ENCODE assay signal across 22 mouse cellular contexts in the genomic region with DNA sequence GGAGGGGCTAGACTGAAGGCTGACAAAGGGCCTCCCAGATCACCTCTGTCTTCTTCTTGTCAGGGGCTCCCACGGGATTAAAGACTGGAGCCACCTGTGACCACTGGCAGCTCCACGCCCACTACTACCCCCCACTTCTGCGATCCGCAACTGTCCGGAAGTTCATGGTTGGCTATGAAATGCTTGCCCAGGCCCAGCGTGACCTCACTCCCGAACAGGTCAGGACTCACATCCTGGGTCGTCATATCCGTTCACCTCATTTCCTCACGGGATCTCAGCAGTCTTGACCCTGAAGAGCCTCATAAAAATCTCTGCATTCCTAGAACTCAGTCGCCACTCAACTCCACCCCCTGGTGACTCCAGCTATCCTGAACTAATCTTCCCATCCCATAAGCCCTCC. TPM values are rescaled to one million over a fixed set of nuclear protein-coding genes. Genes with fewer than 3 reads are reported as not detected.
DNase-seq lines count a peak whose midpoint lies in the region; ATAC-seq and TF ChIP-seq lines count a peak whose summit lies in the region.
"Had no signal": no experiment of that assay in that cellular context is flagged by ENCODE, and none has a peak within 500 bp of the region (broad histone marks: within the 10 kb centered on the region; RNA-seq: fewer than 3 reads in every experiment).

No protein-coding gene starts in this region.

- no peak for ATAC-seq in kidney, embryonic 14.5 days (ENCODE audit: low FRiP score, low TSS enrichment)
- ATAC-seq in kidney, postnatal 0 days (replicated peaks; ENCODE audit: low FRiP score, low read depth), result no peak
- ATAC-seq: hindbrain, postnatal 0 days had no signal

- no peak for TF ChIP-seq CTCF in kidney, postnatal 0 days (IDR thresholded peaks at IDR 0.05; ENCODE audit: low read depth)

- peaks cover 28% of the 10 kb centered on the region for H3K4me1 ChIP-seq in kidney, embryonic 14.5 days (ENCODE audit: control insufficient read depth, insufficient read depth, low read length)
- peaks cover 39% of the 10 kb centered on the region for H3K4me1 ChIP-seq in kidney, postnatal 0 days (replicated peaks; ENCODE audit: insufficient read depth, low read length)

- H3K4me2 ChIP-seq in kidney, embryonic 14.5 days (replicated peaks; ENCODE audit: low read depth, low read length), result no peak overlapping the region
- H3K4me2 ChIP-seq in kidney, postnatal 0 days (ENCODE audit: low read length), result no peak overlapping the region
- H3K4me2 ChIP-seq: forebrain, embryonic 12.5 days; heart, embryonic 11.5 days had no signal

- 46% methylated on average over 11 of the region's 11 CpGs for WGBS in kidney, embryonic 14.5 days
- 23% methylated on average over 11 of the region's 11 CpGs for WGBS in kidney, postnatal 0 days

- no peak overlapping the region for H3K9ac ChIP-seq in kidney, embryonic 14.5 days (ENCODE audit: low read depth, low read length)
- H3K9ac ChIP-seq in kidney, postnatal 0 days (ENCODE audit: low read depth, low read length), result no peak overlapping the region
- H3K9ac ChIP-seq: forebrain, embryonic 12.5 days had no signal

- no peak overlapping the region for H3K27ac ChIP-seq in kidney, embryonic 14.5 days (ENCODE audit: low read depth, low read length)
- H3K27ac ChIP-seq in kidney, postnatal 0 days, result 0 out of 2 replicates have a peak overlapping the region, but pooled peaks have one; percentile 44
- H3K27ac ChIP-seq: forebrain, embryonic 12.5 days; limb, embryonic 10.5 days had no signal

- no peak overlapping the region for H3K4me3 ChIP-seq in kidney, embryonic 14.5 days (ENCODE audit: low read length)
- no peak overlapping the region for H3K4me3 ChIP-seq in kidney, postnatal 0 days (replicated peaks; ENCODE audit: low read depth, low read length)
- H3K4me3 ChIP-seq: forebrain, embryonic 12.5 days; limb, embryonic 10.5 days had no signal

- no peaks in the 10 kb centered on the region for H3K9me3 ChIP-seq in kidney, embryonic 14.5 days (ENCODE audit: control insufficient read depth, low read length)
- no peaks in the 10 kb centered on the region for H3K9me3 ChIP-seq in kidney, postnatal 0 days (replicated peaks; ENCODE audit: low read length)
- H3K9me3 ChIP-seq: forebrain, embryonic 12.5 days; limb, embryonic 10.5 days had no signal

- H3K27me3 ChIP-seq in kidney, embryonic 14.5 days (ENCODE audit: control insufficient read depth, insufficient read depth, low read length), result no peaks in the 10 kb centered on the region
- H3K27me3 ChIP-seq in kidney, postnatal 0 days (ENCODE audit: insufficient read depth, low read length), result no peaks in the 10 kb centered on the region

- peak; percentile 47 for DNase-seq in adrenal gland, adult 2 months
- DNase-seq in adrenal gland, adult 18-20 months (ENCODE audit: low spot score in 2 of 2), result no peak
- peak; percentile 75 for DNase-seq in kidney, adult 11 months
- DNase-seq in R1 (ENCODE audit: low read depth, low spot score), result peak; percentile 57
- DNase-seq in kidney, postnatal 0 days (ENCODE audit: low spot score), result peak; percentile 45
- DNase-seq in lung, postnatal 25 days (ENCODE audit: low spot score), result no peak
- DNase-seq in urinary bladder, postnatal 36 days (ENCODE audit: low spot score in 2 of 2), result no peak
- DNase-seq: adrenal gland, postnatal 25 days; gastrocnemius, postnatal 25 days; lung, postnatal 36 days; right cerebral cortex, adult 18-20 months; thymus, adult 2 months had no signal

- H3K36me3 ChIP-seq in kidney, embryonic 14.5 days (ENCODE audit: control insufficient read depth, insufficient read depth, low read length), result peaks cover 7% of the 10 kb centered on the region; the same call in 1 of the 2 replicates
- no peaks in the 10 kb centered on the region for H3K36me3 ChIP-seq in kidney, postnatal 0 days (ENCODE audit: insufficient read depth, low read length)
- H3K36me3 ChIP-seq: forebrain, embryonic 12.5 days had no signal

RNA-seq across cellular contexts. Expression of a gene that starts 2.1 kb away (rescaled TPM):
- total RNA-seq in adrenal gland, adult 2 months (2021), result 10 to 100 TPM; 83.8 to 86.7 TPM
- polyA plus RNA-seq in adrenal gland, adult 2 months (2012; rRNA removed), result 139 and 145 TPM in 2 replicates
- 10 to 100 TPM; 75.2 to 77.2 TPM for total RNA-seq in adrenal gland, adult 18-20 months (2021)
- polyA plus RNA-seq in kidney, embryonic 14.5 days (2014; fragmentation: Nextera tagmentation; extraction: Ambion mirVana), result 80.8 and 92.2 TPM in 2 replicates
- 58.4 and 64.4 TPM in 2 replicates for polyA plus RNA-seq in kidney, postnatal 0 days (2015; fragmentation: Nextera tagmentation; extraction: Ambion mirVana)

RNA-seq across cellular contexts. Expression of a gene that starts 3.0 kb away (rescaled TPM):
- 10 to 100 TPM; 42.9 to 43.3 TPM for total RNA-seq in adrenal gland, adult 2 months (2021)
- polyA plus RNA-seq in adrenal gland, adult 2 months (2012; rRNA removed), result 113 and 117 TPM in 2 replicates
- 10 to 100 TPM; 37.8 to 39.6 TPM for total RNA-seq in adrenal gland, adult 18-20 months (2021)
- 35.0 and 42.1 TPM in 2 replicates for polyA plus RNA-seq in kidney, embryonic 14.5 days (2014; fragmentation: Nextera tagmentation; extraction: Ambion mirVana)
- polyA plus RNA-seq in kidney, postnatal 0 days (2015; fragmentation: Nextera tagmentation; extraction: Ambion mirVana), result 72.1 and 75.2 TPM in 2 replicates

RNA-seq across cellular contexts. Expression of a gene that starts 16.0 kb away (rescaled TPM):
- total RNA-seq in adrenal gland, adult 2 months (2021), result 10 to 100 TPM; 31.1 to 42.7 TPM
- 74.2 and 96.3 TPM in 2 replicates for polyA plus RNA-seq in adrenal gland, adult 2 months (2012; rRNA removed)
- 10 to 100 TPM; 40.1 to 40.4 TPM for total RNA-seq in adrenal gland, adult 18-20 months (2021)
- 36.5 and 42.3 TPM in 2 replicates for polyA plus RNA-seq in kidney, embryonic 14.5 days (2014; fragmentation: Nextera tagmentation; extraction: Ambion mirVana)
- 39.1 and 42.1 TPM in 2 replicates for polyA plus RNA-seq in kidney, postnatal 0 days (2015; fragmentation: Nextera tagmentation; extraction: Ambion mirVana)

RNA-seq across cellular contexts. Expression of a gene that starts 27.1 kb away (rescaled TPM):
- total RNA-seq in adrenal gland, adult 2 months (2021), result not detected
- not detected in 2 replicates for polyA plus RNA-seq in adrenal gland, adult 2 months (2012; rRNA removed)
- not detected for total RNA-seq in adrenal gland, adult 18-20 months (2021)
- polyA plus RNA-seq in kidney, embryonic 14.5 days (2014; fragmentation: Nextera tagmentation; extraction: Ambion mirVana), result 0.12 TPM in 1 of 2 replicates, not detected in the other
- 0.08 and 0.14 TPM in 2 replicates for polyA plus RNA-seq in kidney, postnatal 0 days (2015; fragmentation: Nextera tagmentation; extraction: Ambion mirVana)
- total RNA-seq: adrenal gland, postnatal 25 days; gastrocnemius, postnatal 25 days; hematopoietic stem cell, adult 5-6 weeks; layer of hippocampus, adult 18-20 months; MEL had no signal
- polyA plus RNA-seq: heart, embryonic 11.5 days; limb, embryonic 10.5 days; liver, embryonic 16.5 days; stomach, embryonic 14.5 days had no signal

RNA-seq across cellular contexts. Expression of a gene that starts 35.1 kb away (rescaled TPM):
- 100 to 1,000 TPM; 105 to 128 TPM for total RNA-seq in adrenal gland, adult 2 months (2021)
- polyA plus RNA-seq in adrenal gland, adult 2 months (2012; rRNA removed), result 51.7 and 60.7 TPM in 2 replicates
- total RNA-seq in adrenal gland, adult 18-20 months (2021), result 100 to 1,000 TPM; 115 to 123 TPM
- 107 and 114 TPM in 2 replicates for polyA plus RNA-seq in kidney, embryonic 14.5 days (2014; fragmentation: Nextera tagmentation; extraction: Ambion mirVana)
- 152 and 154 TPM in 2 replicates for polyA plus RNA-seq in kidney, postnatal 0 days (2015; fragmentation: Nextera tagmentation; extraction: Ambion mirVana)

Comparison
In these comparisons a context has a peak if more than half of its experiments do, and no peak if none do; other contexts are left out.
1. DNase-seq: peak in adrenal gland, adult 2 months (single experiment), kidney, adult 11 months (single experiment), R1 (single experiment) and kidney, postnatal 0 days (single experiment); none in adrenal gland, adult 18-20 months (0 of 2), lung, postnatal 25 days (single experiment) and urinary bladder, postnatal 36 days (0 of 2).